Comparison of ENCODE assay signal across 9 mouse cellular contexts in the genomic region with DNA sequence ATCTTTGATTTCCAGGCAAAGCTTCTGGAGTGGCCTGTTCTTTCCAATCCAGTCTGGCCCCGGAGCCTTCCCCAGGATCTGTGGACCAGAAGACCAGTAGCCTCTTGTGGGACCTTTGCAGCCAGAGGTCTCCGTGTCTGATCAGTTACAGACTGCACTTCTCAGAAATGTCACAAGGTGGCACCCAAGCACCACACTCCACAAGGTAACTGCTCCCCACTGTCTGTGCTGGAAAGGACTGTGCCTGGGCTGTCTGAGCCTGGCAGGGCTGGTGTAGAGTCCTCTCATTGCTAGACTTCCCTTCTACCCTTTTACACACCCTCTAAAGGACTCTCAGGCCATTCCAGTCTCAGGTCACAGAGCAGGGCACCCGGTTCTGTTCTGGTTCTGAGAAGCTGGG. TPM values are rescaled to one million over a fixed set of nuclear protein-coding genes. Genes with fewer than 3 reads are reported as not detected.
DNase-seq lines count a peak whose midpoint lies in the region; ATAC-seq and TF ChIP-seq lines count a peak whose summit lies in the region.
"Had no signal": no experiment of that assay in that cellular context is flagged by ENCODE, and none has a peak within 500 bp of the region (broad histone marks: within the 10 kb centered on the region; RNA-seq: fewer than 3 reads in every experiment).

No protein-coding gene starts in this region.

- no peak overlapping the region for H3K27ac ChIP-seq in heart, postnatal 0 days (ENCODE audit: low read depth)
- H3K27ac ChIP-seq in liver, embryonic 13.5 days, result no peak overlapping the region
- H3K27ac ChIP-seq in neural tube, embryonic 13.5 days (replicated peaks), result no peak overlapping the region
- H3K27ac ChIP-seq in stomach, postnatal 0 days (replicated peaks), result no peak overlapping the region

- H3K36me3 ChIP-seq in heart, postnatal 0 days (replicated peaks; ENCODE audit: control insufficient read depth, insufficient read depth, low read length), result no peaks in the 10 kb centered on the region
- no peaks in the 10 kb centered on the region for H3K36me3 ChIP-seq in liver, embryonic 13.5 days
- H3K36me3 ChIP-seq in neural tube, embryonic 13.5 days, result no peaks in the 10 kb centered on the region
- H3K36me3 ChIP-seq in stomach, postnatal 0 days (ENCODE audit: control insufficient read depth, insufficient read depth, low read length), result no peaks in the 10 kb centered on the region

- peak; percentile 91 for TF ChIP-seq CTCF in heart, postnatal 0 days (IDR thresholded peaks at IDR 0.05; ENCODE audit: low read depth)
- peak; percentile 94 for TF ChIP-seq CTCF in stomach, postnatal 0 days (IDR thresholded peaks at IDR 0.05; ENCODE audit: low read depth)

- H3K27me3 ChIP-seq in heart, postnatal 0 days (ENCODE audit: control insufficient read depth, insufficient read depth, low read length), result no peaks in the 10 kb centered on the region
- 0 out of 2 replicates have a peak, but pooled peaks cover 3% of the 10 kb centered on the region for H3K27me3 ChIP-seq in liver, embryonic 13.5 days
- no peaks in the 10 kb centered on the region for H3K27me3 ChIP-seq in neural tube, embryonic 13.5 days
- no peaks in the 10 kb centered on the region for H3K27me3 ChIP-seq in stomach, postnatal 0 days (ENCODE audit: control insufficient read depth, insufficient read depth, low read length)

- H3K4me3 ChIP-seq in heart, postnatal 0 days (ENCODE audit: low read depth, low read length), result no peak overlapping the region
- H3K4me3 ChIP-seq in liver, embryonic 13.5 days (replicated peaks), result no peak overlapping the region
- H3K4me3 ChIP-seq in neural tube, embryonic 13.5 days, result no peak overlapping the region
- no peak overlapping the region for H3K4me3 ChIP-seq in stomach, postnatal 0 days (ENCODE audit: low read depth, low read length)
- H3K4me3 ChIP-seq: erythroblast, embryonic 14.5 days had no signal

- peak; percentile 80 for ATAC-seq in erythroblast, adult 5-6 weeks (replicated peaks; ENCODE audit: low FRiP score, poor library complexity, severe bottlenecking)
- peak; percentile 77 for ATAC-seq in heart, postnatal 0 days (ENCODE audit: insufficient read depth, low read depth)
- ATAC-seq in liver, embryonic 13.5 days (ENCODE audit: low read depth), result peak; percentile 60; the same call in 1 of the 2 replicates
- peak; percentile 85 for ATAC-seq in neural tube, embryonic 13.5 days (ENCODE audit: low read depth)
- ATAC-seq in stomach, postnatal 0 days (ENCODE audit: low FRiP score, low TSS enrichment), result peak; percentile 75

- WGBS in heart, postnatal 0 days, result 43% methylated on average over 3 of the region's 3 CpGs
- WGBS in liver, embryonic 13.5 days (ENCODE audit: insufficient replicate concordance), result 34% methylated on average over 3 of the region's 3 CpGs
- 56% methylated on average over 3 of the region's 3 CpGs for WGBS in neural tube, embryonic 13.5 days
- WGBS in stomach, postnatal 0 days, result 34% methylated on average over 3 of the region's 3 CpGs

- TF ChIP-seq EP300 in heart, postnatal 0 days (IDR thresholded peaks at IDR 0.05; ENCODE audit: low read depth), result no peak
- TF ChIP-seq EP300 in stomach, postnatal 0 days (optimal IDR thresholded peaks at IDR 0.05), result no peak

- no peak overlapping the region for H3K4me2 ChIP-seq in heart, postnatal 0 days (ENCODE audit: low read depth, low read length)
- no peak overlapping the region for H3K4me2 ChIP-seq in liver, embryonic 13.5 days
- H3K4me2 ChIP-seq in neural tube, embryonic 13.5 days, result no peak overlapping the region
- no peak overlapping the region for H3K4me2 ChIP-seq in stomach, postnatal 0 days (replicated peaks; ENCODE audit: low read depth)

- no peaks in the 10 kb centered on the region for H3K4me1 ChIP-seq in heart, postnatal 0 days (ENCODE audit: control insufficient read depth, insufficient read depth)
- H3K4me1 ChIP-seq in liver, embryonic 13.5 days (replicated peaks), result no peaks in the 10 kb centered on the region
- H3K4me1 ChIP-seq in neural tube, embryonic 13.5 days (replicated peaks), result no peaks in the 10 kb centered on the region
- H3K4me1 ChIP-seq in stomach, postnatal 0 days (replicated peaks; ENCODE audit: control insufficient read depth, insufficient read depth), result no peaks in the 10 kb centered on the region

- H3K9me3 ChIP-seq in heart, postnatal 0 days (replicated peaks; ENCODE audit: control insufficient read depth, low read length), result no peaks in the 10 kb centered on the region
- no peaks in the 10 kb centered on the region for H3K9me3 ChIP-seq in liver, embryonic 13.5 days (replicated peaks)
- no peaks in the 10 kb centered on the region for H3K9me3 ChIP-seq in neural tube, embryonic 13.5 days
- no peaks in the 10 kb centered on the region for H3K9me3 ChIP-seq in stomach, postnatal 0 days (ENCODE audit: control insufficient read depth, low read length)

- no peak overlapping the region for H3K9ac ChIP-seq in heart, postnatal 0 days (replicated peaks; ENCODE audit: low read depth, low read length)
- H3K9ac ChIP-seq in liver, embryonic 13.5 days, result no peak overlapping the region
- H3K9ac ChIP-seq in neural tube, embryonic 13.5 days, result no peak overlapping the region
- H3K9ac ChIP-seq in stomach, postnatal 0 days (ENCODE audit: low read length), result no peak overlapping the region

- peak; percentile 85 for DNase-seq in CD4-positive, CD25-positive, alpha-beta regulatory T cell, adult 2 months (ENCODE audit: low read depth, low spot score)
- peak; percentile 79 for DNase-seq in brain, adult 2 months (ENCODE audit: low read depth, low spot score)
- DNase-seq in heart, postnatal 0 days (ENCODE audit: low spot score), result peak; percentile 62
- DNase-seq in kidney, postnatal 25 days, result peak; percentile 65 to 84
- DNase-seq in liver, embryonic 13.5 days, result peak; percentile 43
- peak; percentile 76 for DNase-seq in stomach, postnatal 0 days (ENCODE audit: low spot score)

RNA-seq across cellular contexts. Expression of a gene that starts 7.5 kb away (rescaled TPM):
- total RNA-seq in erythroblast, adult 5-6 weeks (2015; ENCODE audit: low replicate concordance), result not detected in 2 replicates
- not detected in 2 replicates for total RNA-seq in erythroblast, adult 5-6 weeks (2017; ENCODE audit: low replicate concordance)
- not detected in 2 replicates for total RNA-seq in heart, postnatal 0 days (2014; rRNA removed; ENCODE audit: low replicate concordance)
- polyA plus RNA-seq in heart, postnatal 0 days (2015; fragmentation: Nextera tagmentation; extraction: Ambion mirVana), result not detected in 2 replicates
- polyA plus RNA-seq in liver, embryonic 13.5 days (2015; fragmentation: Nextera tagmentation; extraction: Ambion mirVana), result not detected in 2 replicates
- 0.38 TPM in 1 of 2 replicates, not detected in the other for polyA plus RNA-seq in neural tube, embryonic 13.5 days (2015; fragmentation: Nextera tagmentation; extraction: Ambion mirVana)
- 0.04 TPM in 1 of 2 replicates, not detected in the other for polyA plus RNA-seq in stomach, postnatal 0 days (2015; fragmentation: Nextera tagmentation; extraction: Ambion mirVana)
- polyA plus RNA-seq: erythroblast, embryonic 14.5 days had no signal

RNA-seq across cellular contexts. Expression of a gene that starts 18.7 kb away (rescaled TPM):
- not detected in 2 replicates for total RNA-seq in erythroblast, adult 5-6 weeks (2015; ENCODE audit: low replicate concordance)
- not detected in 2 replicates for total RNA-seq in erythroblast, adult 5-6 weeks (2017; ENCODE audit: low replicate concordance)
- not detected in 2 replicates for total RNA-seq in heart, postnatal 0 days (2014; rRNA removed; ENCODE audit: low replicate concordance)
- not detected in 2 replicates for polyA plus RNA-seq in heart, postnatal 0 days (2015; fragmentation: Nextera tagmentation; extraction: Ambion mirVana)
- 0.03 and 0.13 TPM in 2 replicates for polyA plus RNA-seq in liver, embryonic 13.5 days (2015; fragmentation: Nextera tagmentation; extraction: Ambion mirVana)
- polyA plus RNA-seq in neural tube, embryonic 13.5 days (2015; fragmentation: Nextera tagmentation; extraction: Ambion mirVana), result 0.17 TPM in 1 of 2 replicates, not detected in the other
- polyA plus RNA-seq in stomach, postnatal 0 days (2015; fragmentation: Nextera tagmentation; extraction: Ambion mirVana), result 0.04 TPM in 1 of 2 replicates, not detected in the other
- polyA plus RNA-seq: erythroblast, embryonic 14.5 days had no signal

RNA-seq across cellular contexts. Expression of a gene that starts 25.4 kb away (rescaled TPM):
- not detected in 2 replicates for total RNA-seq in erythroblast, adult 5-6 weeks (2015; ENCODE audit: low replicate concordance)
- not detected in 2 replicates for total RNA-seq in erythroblast, adult 5-6 weeks (2017; ENCODE audit: low replicate concordance)
- not detected in 2 replicates for total RNA-seq in heart, postnatal 0 days (2014; rRNA removed; ENCODE audit: low replicate concordance)
- polyA plus RNA-seq in heart, postnatal 0 days (2015; fragmentation: Nextera tagmentation; extraction: Ambion mirVana), result not detected in 2 replicates
- 0.38 and 0.40 TPM in 2 replicates for polyA plus RNA-seq in liver, embryonic 13.5 days (2015; fragmentation: Nextera tagmentation; extraction: Ambion mirVana)
- 0.48 and 0.50 TPM in 2 replicates for polyA plus RNA-seq in neural tube, embryonic 13.5 days (2015; fragmentation: Nextera tagmentation; extraction: Ambion mirVana)
- not detected in 2 replicates for polyA plus RNA-seq in stomach, postnatal 0 days (2015; fragmentation: Nextera tagmentation; extraction: Ambion mirVana)
- polyA plus RNA-seq: erythroblast, embryonic 14.5 days had no signal

RNA-seq across cellular contexts. Expression of a gene that starts 27.7 kb away (rescaled TPM):
- not detected in 2 replicates for total RNA-seq in erythroblast, adult 5-6 weeks (2015; ENCODE audit: low replicate concordance)
- total RNA-seq in erythroblast, adult 5-6 weeks (2017; ENCODE audit: low replicate concordance), result not detected in 2 replicates
- total RNA-seq in heart, postnatal 0 days (2014; rRNA removed; ENCODE audit: low replicate concordance), result not detected in 2 replicates
- polyA plus RNA-seq in heart, postnatal 0 days (2015; fragmentation: Nextera tagmentation; extraction: Ambion mirVana), result not detected in 2 replicates
- not detected in 2 replicates for polyA plus RNA-seq in liver, embryonic 13.5 days (2015; fragmentation: Nextera tagmentation; extraction: Ambion mirVana)
- not detected in 2 replicates for polyA plus RNA-seq in neural tube, embryonic 13.5 days (2015; fragmentation: Nextera tagmentation; extraction: Ambion mirVana)
- polyA plus RNA-seq in stomach, postnatal 0 days (2015; fragmentation: Nextera tagmentation; extraction: Ambion mirVana), result not detected in 2 replicates
- polyA plus RNA-seq: erythroblast, embryonic 14.5 days had no signal

RNA-seq across cellular contexts. Expression of a gene that starts 33.8 kb away (rescaled TPM):
- total RNA-seq in erythroblast, adult 5-6 weeks (2015; ENCODE audit: low replicate concordance), result not detected in 2 replicates
- total RNA-seq in erythroblast, adult 5-6 weeks (2017; ENCODE audit: low replicate concordance), result not detected in 2 replicates
- total RNA-seq in heart, postnatal 0 days (2014; rRNA removed; ENCODE audit: low replicate concordance), result not detected in 2 replicates
- polyA plus RNA-seq in heart, postnatal 0 days (2015; fragmentation: Nextera tagmentation; extraction: Ambion mirVana), result not detected in 2 replicates
- polyA plus RNA-seq in liver, embryonic 13.5 days (2015; fragmentation: Nextera tagmentation; extraction: Ambion mirVana), result not detected in 2 replicates
- polyA plus RNA-seq in neural tube, embryonic 13.5 days (2015; fragmentation: Nextera tagmentation; extraction: Ambion mirVana), result not detected in 2 replicates
- not detected in 2 replicates for polyA plus RNA-seq in stomach, postnatal 0 days (2015; fragmentation: Nextera tagmentation; extraction: Ambion mirVana)
- polyA plus RNA-seq: erythroblast, embryonic 14.5 days had no signal
